Mouse (Mus musculus): Measurements from ENCODE around the gene Selenbp1.
"Not testable (repeated sequence)": the region's sequence is repeated elsewhere in the genome, so short reads cannot be mapped to it uniquely, and the experiment has no call there.

GRCm38 (mm10) chr3:94935332-94935731 lies 2.5 kb downstream of the Selenbp1 start:
- not testable (repeated sequence) for TF ChIP-seq CTCF, EP300 (IDR thresholded peaks at IDR 0.05; ENCODE audit: low read depth)

All from liver, postnatal 0 days (tissue).